Mouse (Mus musculus) hematopoietic stem cell, adult 5-6 weeks (primary cell): ENCODE data around the gene Nox4. TPM values are rescaled to one million over a fixed set of nuclear protein-coding genes. Genes with fewer than 3 reads are reported as not detected.

Experiments
- ATAC-seq, 2 experiments: fragments of 125-278 bp in 1 of 2; replicated peaks in 1 of 2; 2 replicates each; pipeline ENCODE4 v1.8.0; 2016 to 2017; ENCODE audit warnings: inconsistent platforms in 2 of 2, mild to moderate bottlenecking in 2 of 2, moderate number of reproducible peaks in 2 of 2, low read depth in 1 of 2, moderate TSS enrichment in 1 of 2; ENCODE audit not compliant: low FRiP score in 2 of 2, poor library complexity in 2 of 2, severe bottlenecking in 2 of 2, insufficient read depth in 1 of 2, low TSS enrichment in 1 of 2
- total RNA-seq: library from RNA; stranded (forward); fragments of 172-1452, 232-1000 nt; gene quantifications from 2 replicates; pipeline ENCODE4 v1.2.3, GENCODE M21; 2017

The Nox4 gene
- total RNA-seq, 1 experiment from 2014 or later, result not detected

- ATAC-seq, result no peak
Observed at GRCm38 (mm10) chr7:87345598-87345997, 99.7 kb downstream of the Nox4 start.

- no peak for ATAC-seq
Observed at GRCm38 (mm10) chr7:87352818-87353217, 106.9 kb downstream of the Nox4 start.

- ATAC-seq, result no peak
Observed at GRCm38 (mm10) chr7:87367834-87368233, 121.9 kb downstream of the Nox4 start.

- no peak for ATAC-seq
Observed at GRCm38 (mm10) chr7:87369131-87369530, 123.2 kb downstream of the Nox4 start.

GRCm38 (mm10) chr7:87370789-87371188 lies 124.9 kb downstream of the Nox4 start:
- no peak for ATAC-seq

GRCm38 (mm10) chr7:87371316-87371715 lies 125.4 kb downstream of the Nox4 start:
- no peak for ATAC-seq

GRCm38 (mm10) chr7:87374322-87374721 lies 128.4 kb downstream of the Nox4 start:
- ATAC-seq, result no peak

- no peak for ATAC-seq
Observed at GRCm38 (mm10) chr7:87374935-87375334, 129.0 kb downstream of the Nox4 start.

GRCm38 (mm10) chr7:87397023-87397422 lies 151.1 kb downstream of the Nox4 start:
- no peak for ATAC-seq

GRCm38 (mm10) chr7:87411373-87411772 lies 165.5 kb downstream of the Nox4 start:
- ATAC-seq, result peak in 1 of 2 experiments; percentile 59; a peak in 2 of 4 replicates

GRCm38 (mm10) chr7:87413271-87413670 lies 167.4 kb downstream of the Nox4 start:
- no peak for ATAC-seq

Other genes starting within 250 kb of the Nox4 start
- gene Vmn2r79, start 250.0 kb upstream of the Nox4 start, total RNA-seq, result not detected in 2 replicates
- gene Tyr, start 247.4 kb downstream of the Nox4 start, total RNA-seq, result not detected in 2 replicates